Mouse (Mus musculus) liver, postnatal 0 days (tissue): ENCODE measurements around the gene Yif1a.

Experiments
- CTCF ChIP-seq: sonication (generic); IDR thresholded peaks from 2 replicates; pipeline ENCODE4 v1.5.1; 2016; ENCODE audit warnings: antibody characterized with exemption, low read depth
- EP300 ChIP-seq: IDR thresholded peaks from 2 replicates; pipeline ENCODE4 v1.6.1; 2016; ENCODE audit warnings: antibody characterized with exemption, low read depth, mild to moderate bottlenecking

DNA sequence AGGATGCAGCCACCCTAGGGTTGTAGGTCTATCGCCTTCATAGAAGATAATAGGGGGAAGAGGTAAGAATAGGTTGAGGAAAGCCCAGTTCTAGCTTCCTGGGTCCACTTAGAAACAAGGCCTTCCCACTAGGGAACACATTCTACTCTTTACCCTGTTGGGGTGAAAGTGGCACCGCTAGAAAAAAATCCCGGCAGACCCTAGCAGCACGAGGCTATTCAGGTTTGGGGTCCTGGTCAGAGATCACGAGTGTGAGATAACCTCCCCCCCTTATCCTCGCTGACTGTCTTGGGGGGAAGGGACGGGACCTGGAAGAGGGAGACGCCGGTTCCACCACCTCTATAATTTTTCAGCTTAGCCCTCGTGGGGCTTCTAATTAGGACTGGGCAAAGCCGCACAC lies 17.3 kb upstream of the Yif1a start:
- TF ChIP-seq EP300 (no peak), CTCF (no peak)
